Mouse (Mus musculus): ENCODE data around the gene Chchd6.

Gene Chchd6

DNA sequence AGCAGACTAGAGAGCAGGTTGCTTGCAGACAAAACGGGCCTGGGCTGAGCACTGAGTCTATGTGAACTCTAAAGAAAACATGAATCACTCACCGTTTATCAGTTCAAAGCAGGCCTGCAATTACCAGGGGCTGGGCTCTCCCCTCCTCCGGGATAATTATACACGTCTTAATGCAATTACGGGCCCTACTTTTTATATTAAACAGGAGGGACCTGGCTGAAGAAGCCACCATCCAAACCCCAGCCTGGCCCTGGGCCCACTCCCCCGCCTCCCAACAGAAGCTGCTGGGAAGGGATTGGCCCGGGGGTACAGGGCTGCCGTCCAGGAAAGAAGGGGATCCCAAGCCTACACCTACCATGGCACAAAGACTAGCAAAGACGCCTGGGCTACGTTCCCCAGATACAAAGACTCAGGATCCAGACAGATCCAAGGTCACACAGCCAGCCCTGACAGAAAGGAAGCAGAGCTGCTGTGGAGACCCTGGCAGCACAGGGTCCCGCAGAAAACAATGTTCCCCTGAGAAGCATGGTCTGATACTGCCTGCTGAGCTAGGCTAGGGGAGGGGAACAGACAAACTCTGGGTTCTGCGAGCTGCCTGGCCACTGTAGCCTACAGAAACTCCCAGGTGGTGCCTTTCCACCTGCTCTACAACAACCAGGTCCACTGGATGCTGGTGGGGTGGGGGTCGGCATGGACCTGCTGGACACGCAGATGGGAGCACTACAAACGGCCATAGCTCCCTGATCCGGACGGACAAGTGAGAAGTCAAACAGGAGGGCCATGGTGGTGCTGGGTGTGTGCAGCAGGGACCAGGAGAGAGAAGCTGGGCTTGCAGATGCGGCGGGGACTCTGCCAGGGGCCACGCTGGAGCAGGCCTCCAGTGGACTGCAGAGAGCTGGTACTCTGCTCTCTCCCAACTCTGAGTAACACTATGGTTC is 235.4 kb downstream of the Chchd6 start:
- DNase-seq (ENCODE audit: low read depth): no peak

- DNase-seq (ENCODE audit: low read depth): no peak
Observed at GRCm38 (mm10) chr6:89359192-89359591, 236.3 kb downstream of the Chchd6 start.

DNA sequence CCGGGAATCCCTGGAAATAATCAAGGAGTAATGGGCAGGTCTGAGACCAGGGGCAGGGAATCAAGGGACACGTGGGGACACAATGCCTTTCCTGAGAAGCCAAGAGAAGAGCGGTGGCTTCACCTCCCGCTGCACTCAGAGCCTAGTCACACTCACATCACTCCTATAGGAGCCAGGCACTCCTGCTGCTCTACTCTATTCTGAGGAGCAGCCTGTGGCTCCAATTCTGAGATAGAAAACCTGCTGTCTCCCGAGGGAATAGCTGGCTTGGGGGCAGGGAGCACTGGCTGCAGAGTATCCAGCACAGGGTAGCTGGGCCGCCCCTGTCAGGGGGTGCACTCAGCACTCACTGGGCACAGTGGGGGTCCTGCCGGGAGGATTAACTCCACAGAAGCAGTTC is 239.8 kb downstream of the Chchd6 start:
- DNase-seq (ENCODE audit: low read depth): no peak

DNA sequence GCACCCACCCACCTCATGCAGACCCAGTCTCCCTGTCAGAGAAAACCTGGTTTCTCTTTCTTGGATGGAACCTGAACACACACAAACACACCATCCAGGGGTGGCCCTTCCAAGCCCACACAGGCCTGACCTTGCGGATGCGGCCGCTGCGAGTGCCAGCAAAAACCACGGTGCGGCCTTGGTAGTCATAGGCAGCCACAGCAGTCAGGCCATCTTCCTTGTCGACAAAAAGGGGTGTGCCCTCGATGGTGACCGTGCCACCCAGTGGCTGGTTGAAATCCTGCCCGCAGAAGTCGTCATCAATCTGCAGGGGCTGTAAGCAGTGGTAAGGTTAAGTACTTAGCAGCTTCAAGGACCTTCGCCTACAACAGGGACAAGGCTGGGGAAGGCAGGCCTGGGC is 240.7 kb downstream of the Chchd6 start:
- DNase-seq (ENCODE audit: low read depth): no peak

GRCm38 (mm10) chr6:89354076-89354475 is 241.4 kb downstream of the Chchd6 start:
- no peak for DNase-seq (ENCODE audit: low read depth)

DNA sequence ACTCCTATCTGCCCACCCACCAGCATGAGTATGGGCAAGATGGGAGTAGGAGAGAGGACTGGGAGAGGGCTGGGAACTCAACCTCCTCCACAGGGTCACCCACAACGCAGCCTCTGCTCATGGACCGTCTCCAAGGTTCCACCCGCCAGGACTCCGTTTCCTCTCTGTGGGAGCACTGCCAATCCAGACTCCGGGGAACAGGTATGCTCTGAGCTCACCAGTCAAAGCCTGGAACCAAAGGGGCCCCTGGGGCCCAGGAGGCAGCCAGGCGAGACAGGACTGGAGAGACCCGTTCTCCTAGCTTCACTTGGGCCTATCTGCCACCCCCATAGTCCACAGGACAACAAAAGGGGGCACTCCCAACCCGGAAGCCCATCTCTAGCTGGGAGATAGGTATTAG is 242.4 kb downstream of the Chchd6 start:
- DNase-seq (ENCODE audit: low read depth): no peak

DNA sequence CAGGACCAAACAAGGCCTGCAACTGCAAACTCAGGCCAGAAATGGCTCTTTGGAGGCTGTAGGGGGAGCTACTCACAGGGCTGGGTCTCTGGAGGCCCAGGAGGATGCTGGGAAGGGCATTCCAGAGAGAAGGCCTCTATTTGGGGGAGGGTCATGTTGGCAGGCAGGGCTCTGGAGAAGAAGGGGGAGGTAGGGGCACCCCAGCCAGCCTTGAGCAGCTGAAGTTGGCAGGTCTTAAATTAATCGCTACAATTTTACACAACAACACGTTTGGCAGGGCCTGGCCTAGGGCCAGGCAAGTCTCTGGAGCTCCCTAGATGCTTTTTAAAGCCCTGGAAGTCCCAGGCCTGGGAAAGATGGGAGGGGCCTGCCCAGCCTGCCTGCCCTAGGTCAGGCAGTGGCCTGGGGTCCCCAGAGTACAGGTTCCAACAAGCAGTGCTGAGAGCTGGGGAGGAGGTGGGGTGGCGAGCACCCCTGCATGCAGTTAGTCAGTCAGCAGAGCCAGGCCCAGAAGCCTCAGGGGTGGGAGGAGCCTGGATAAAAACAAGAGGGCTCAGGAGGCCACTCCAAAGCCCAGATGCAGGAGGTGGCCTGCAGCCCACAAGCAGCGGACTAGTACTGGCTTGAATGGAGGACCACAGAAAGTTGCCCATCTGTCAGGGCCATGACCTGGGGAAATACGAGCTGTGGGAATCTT is 243.9 kb downstream of the Chchd6 start:
- no peak for DNase-seq (ENCODE audit: low read depth)

- DNase-seq (ENCODE audit: low read depth): no peak
Observed at GRCm38 (mm10) chr6:89350520-89350919, 244.9 kb downstream of the Chchd6 start.

DNA sequence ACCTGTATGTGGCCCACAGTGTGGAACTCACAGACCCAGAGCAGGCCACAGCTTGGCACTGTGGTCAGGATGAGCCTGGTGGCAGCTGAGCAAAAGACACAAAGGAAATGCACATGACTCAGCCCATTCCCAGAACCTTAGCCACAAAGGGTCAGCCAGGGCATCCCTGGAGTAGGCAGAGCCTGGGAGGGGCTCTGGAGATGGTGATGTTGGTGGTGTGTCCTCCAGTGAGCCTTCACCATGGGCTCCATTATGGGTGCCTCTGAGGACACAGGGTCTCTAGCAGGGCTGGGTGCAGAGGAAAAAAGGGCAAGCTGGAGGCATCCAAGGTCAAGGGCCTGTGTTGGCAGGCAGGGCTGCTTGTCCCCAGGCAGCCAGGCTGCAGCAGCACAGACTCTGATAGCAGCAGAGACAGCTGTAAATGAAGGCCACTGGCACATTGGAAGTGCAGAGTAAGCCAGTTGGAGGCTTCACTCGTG is 245.4 kb downstream of the Chchd6 start:
- no peak for DNase-seq (ENCODE audit: low read depth)

DNA sequence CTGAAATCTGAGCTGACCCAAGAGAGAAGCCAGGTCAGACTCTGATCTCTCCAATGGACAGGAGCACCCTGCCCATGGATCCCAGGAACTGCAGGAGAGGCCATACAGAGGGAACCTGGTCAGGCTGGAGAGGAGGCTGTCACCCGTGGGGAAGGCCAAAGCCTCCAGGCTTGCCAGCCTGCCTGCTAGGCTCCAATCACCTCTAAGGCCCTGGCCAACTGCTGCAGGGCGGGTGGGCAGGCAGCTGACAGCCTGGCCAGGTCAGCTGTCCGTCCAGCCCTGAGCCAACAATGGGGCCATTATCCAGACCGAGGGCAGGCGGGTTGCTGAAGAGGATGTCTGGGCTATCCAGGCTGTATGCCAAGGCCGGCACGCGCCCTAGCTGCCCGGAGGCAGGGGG is 247.1 kb downstream of the Chchd6 start:
- no peak for DNase-seq (ENCODE audit: low read depth)

DNA sequence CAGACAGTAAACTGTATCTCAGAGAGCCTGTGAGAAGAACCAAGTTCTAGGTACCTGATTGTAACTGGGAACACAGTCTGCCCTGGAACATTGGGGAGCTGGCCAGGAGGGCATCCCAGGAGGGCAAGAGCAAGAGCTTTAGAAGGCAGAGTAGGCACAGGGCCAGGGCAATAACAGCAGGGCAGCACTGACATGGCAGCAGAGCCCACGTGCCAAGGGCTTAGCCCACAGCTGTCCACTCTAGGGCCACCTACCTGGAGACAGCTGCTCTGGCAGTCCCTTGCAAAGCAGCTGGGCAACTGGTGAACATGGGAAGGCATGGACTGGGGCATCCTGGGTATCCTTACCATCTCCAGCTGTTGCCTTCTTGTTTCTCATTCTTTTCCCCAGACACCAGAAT is 247.7 kb downstream of the Chchd6 start:
- DNase-seq (ENCODE audit: low read depth): no peak

GRCm38 (mm10) chr6:89345855-89346254 is 249.6 kb downstream of the Chchd6 start:
- no peak for DNase-seq (ENCODE audit: low read depth)

DNA sequence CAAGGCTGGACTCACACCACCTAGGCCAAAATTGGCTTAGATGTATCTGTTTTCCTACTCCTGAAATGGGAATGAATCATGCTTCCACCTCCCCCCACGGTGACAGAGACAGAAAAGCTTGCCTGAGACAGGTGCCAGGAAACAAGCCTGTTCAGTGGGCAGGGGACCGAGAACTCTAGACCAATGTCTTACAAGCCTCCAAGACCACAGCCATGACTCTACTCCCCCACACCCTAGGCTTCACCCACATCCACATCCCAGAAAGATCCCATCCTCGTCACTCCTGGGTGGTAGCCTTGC is 250.0 kb downstream of the Chchd6 start:
- no peak for DNase-seq (ENCODE audit: low read depth)

DNA sequence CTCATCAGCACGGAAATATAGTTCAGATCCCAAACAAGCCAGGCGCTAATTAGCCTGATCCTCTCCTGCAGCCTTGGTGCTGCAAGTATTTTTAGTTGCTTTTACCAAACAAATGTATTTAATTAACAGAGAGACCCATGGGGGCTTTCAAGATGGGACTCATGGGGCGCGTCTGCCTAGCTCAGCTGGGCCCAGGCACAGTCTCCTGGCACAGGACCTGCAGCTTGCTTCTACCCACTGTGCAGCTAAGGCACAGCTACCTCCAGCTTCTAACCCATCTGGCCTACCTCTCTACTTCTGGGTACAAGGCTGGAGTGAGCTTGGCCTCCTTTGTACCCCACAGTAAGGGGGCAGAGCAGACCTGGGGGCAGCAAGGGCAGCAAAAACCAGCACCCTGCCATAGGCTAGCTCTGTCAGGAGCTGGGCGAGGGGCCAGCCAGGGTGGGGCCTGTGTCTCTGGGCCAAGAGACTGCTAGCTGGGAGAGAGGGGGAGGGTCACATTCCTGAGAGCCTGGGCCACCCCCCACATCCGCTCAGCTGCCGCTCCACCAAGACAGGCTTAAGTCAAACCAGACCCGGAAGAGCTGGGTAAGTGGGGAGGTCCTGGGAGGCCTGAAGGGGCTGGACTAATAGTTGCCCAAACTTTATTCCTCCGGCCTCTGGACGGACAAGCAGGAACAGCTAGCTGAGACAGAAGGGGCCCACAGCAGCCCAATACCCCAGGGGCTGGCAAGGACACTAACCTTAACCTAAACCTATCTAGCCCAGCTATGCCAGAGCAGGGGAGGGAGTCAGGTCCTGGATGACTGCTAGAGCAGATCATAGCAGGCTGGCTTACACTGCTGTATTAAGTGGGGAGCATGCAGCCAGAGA is 250.6 kb downstream of the Chchd6 start:
- no peak for DNase-seq (ENCODE audit: low read depth)

GRCm38 (mm10) chr6:89341981-89342380 is 253.5 kb downstream of the Chchd6 start:
- DNase-seq (ENCODE audit: low read depth): no peak

GRCm38 (mm10) chr6:89339447-89339846 is 256.0 kb downstream of the Chchd6 start:
- DNase-seq (ENCODE audit: low read depth): no peak

DNA sequence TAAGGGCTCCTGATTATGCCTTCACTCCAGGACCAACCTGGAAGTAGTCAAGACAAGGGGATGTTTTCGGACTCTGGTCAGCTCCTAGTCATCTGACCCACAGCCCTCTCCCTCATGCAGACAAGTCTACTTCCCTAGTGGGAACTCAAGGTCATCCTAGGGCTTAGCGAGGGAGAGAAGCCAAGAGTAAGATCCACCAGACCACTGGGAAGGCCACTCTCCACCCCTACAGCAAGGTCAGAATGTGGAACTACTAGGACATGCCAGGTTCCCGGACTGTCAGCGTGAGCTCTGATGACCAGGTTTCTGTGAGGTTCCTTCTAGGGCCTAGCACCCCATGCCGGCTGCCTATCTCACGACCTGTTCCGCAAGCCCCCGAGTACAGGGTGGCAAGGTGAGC is 256.7 kb downstream of the Chchd6 start:
- DNase-seq (ENCODE audit: low read depth): no peak

GRCm38 (mm10) chr6:89337574-89337973 is 257.9 kb downstream of the Chchd6 start:
- DNase-seq (ENCODE audit: low read depth): no peak

DNA sequence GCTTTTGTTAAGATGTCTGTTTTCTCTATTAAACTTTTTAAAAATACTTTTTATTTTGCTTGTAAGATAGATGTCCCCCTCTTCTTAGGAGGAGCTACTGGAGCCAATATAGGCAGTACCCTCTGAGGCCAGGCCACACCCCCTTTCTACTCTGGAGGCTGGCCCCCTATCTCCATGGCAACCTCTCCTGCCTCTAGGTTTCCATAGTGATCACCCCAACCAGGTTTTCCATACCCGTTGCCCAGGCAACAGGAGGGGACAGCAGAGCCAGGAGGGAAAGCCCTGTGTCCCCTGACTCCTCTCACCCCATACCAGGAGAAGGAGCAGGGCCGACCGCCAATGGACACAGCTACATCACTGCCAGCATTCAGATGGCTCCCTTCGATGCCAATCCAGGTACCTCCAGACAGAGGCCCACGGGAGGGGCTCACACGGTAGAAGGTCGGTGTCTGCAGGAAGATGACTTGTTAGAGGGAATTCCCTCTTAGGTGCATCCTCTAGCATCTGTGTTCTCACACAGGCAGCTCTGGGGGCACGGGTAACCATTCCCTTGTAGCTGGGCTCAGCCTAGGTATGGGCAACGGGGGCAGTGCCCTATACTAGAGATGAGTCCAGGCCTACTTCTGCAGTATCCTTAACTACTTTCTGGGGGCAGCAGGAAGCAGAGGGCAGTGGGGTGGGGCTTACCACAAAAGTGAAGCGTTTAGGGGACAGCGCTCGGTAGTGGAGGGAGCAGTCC is 261.3 kb downstream of the Chchd6 start:
- DNase-seq (ENCODE audit: low read depth): no peak

Measured in c-Kit-positive CD71-negative TER-119-negative erythroid progenitor cells, embryonic 14.5 days (primary cell).